Mouse (Mus musculus) heart, adult 9 months (tissue): ENCODE measurements around the gene Klri1.
"Not testable (repeated sequence)": the region's sequence is repeated elsewhere in the genome, so short reads cannot be mapped to it uniquely, and the experiment has no call there.

ENCODE experiments used
- DNase-seq, 2 experiments: peaks; one replicate each; pipeline ENCODE4 v3.0.0; 2022; ENCODE audit warnings: low spot score in 2 of 2

Gene Klri1

GRCm38 (mm10) chr6:129717032-129717431, at the start of gene Klri1:
Gene Klri1 (minus strand): TSS chr6:129717132.
- no peak for DNase-seq

- no peak for DNase-seq
Observed at GRCm38 (mm10) chr6:129747654-129748032, 30.7 kb upstream of the Klri1 start.

GRCm38 (mm10) chr6:129747016-129747653, 30.2 kb upstream of the Klri1 start:
- no peak for DNase-seq

GRCm38 (mm10) chr6:129746151-129746550, 29.2 kb upstream of the Klri1 start:
- no peak for DNase-seq

GRCm38 (mm10) chr6:129740069-129740721, 23.3 kb upstream of the Klri1 start, which contains the start of gene Klri2:
Gene Klri2 (minus strand): TSS chr6:129740484.
- DNase-seq: no peak

- no peak for DNase-seq
Observed at GRCm38 (mm10) chr6:129736414-129736813, 19.5 kb upstream of the Klri1 start.

- DNase-seq: no peak
Observed at GRCm38 (mm10) chr6:129727237-129727636, 10.3 kb upstream of the Klri1 start.

- DNase-seq: no peak
Observed at GRCm38 (mm10) chr6:129721390-129721789, 4.5 kb upstream of the Klri1 start.

GRCm38 (mm10) chr6:129720487-129720886, 3.6 kb upstream of the Klri1 start:
- DNase-seq: no peak

GRCm38 (mm10) chr6:129713566-129713965, 3.4 kb downstream of the Klri1 start:
- peak in 1 of 2 experiments; percentile 25 for DNase-seq

- not testable (repeated sequence) for DNase-seq
Observed at GRCm38 (mm10) chr6:129691436-129691835, 25.5 kb downstream of the Klri1 start.

- no peak for DNase-seq
Observed at GRCm38 (mm10) chr6:129680379-129680778, 36.6 kb downstream of the Klri1 start.

GRCm38 (mm10) chr6:129678873-129679272, 38.1 kb downstream of the Klri1 start, which contains the start of gene Klrc1:
Gene Klrc1 (minus strand): TSS chr6:129678973.
- DNase-seq: no peak

- DNase-seq: not testable (repeated sequence)
Observed at GRCm38 (mm10) chr6:129661301-129661700, 55.6 kb downstream of the Klri1 start.

- not testable (repeated sequence) for DNase-seq
Observed at GRCm38 (mm10) chr6:129660589-129660988, 56.3 kb downstream of the Klri1 start, which contains the start of gene Klrc2. Gene Klrc2 (minus strand): TSS chr6:129660689.
